Mouse (Mus musculus) liver, embryonic 16.5 days (tissue): ENCODE results near the gene Insc. TPM values are rescaled to one million over a fixed set of nuclear protein-coding genes. Genes with fewer than 3 reads are reported as not detected.

ENCODE experiments used
- ATAC-seq: fragments of 200-750 bp; cut with Nextera tagmentation; 2 replicates; pipeline ENCODE4 v1.8.0; 2017; ENCODE audit warnings: low read depth, mild to moderate bottlenecking, moderate number of reproducible peaks, moderate library complexity
- H3K27ac ChIP-seq: fragments of 300-500 bp; sonication (generic); 2 replicates; pipeline ENCODE4 v1.5.1; 2014; ENCODE audit warnings: mild to moderate bottlenecking, low read length
- H3K27me3 ChIP-seq: fragments of 300-500 bp; sonication (generic); 2 replicates; pipeline ENCODE4 v1.6.1; 2014; ENCODE audit warnings: low read depth, low read length, mixed read lengths; ENCODE audit not compliant: control insufficient read depth, insufficient read depth
- H3K36me3 ChIP-seq: fragments of 300-500 bp; sonication (generic); 2 replicates; pipeline ENCODE4 v1.6.1; 2014; ENCODE audit warnings: mild to moderate bottlenecking; ENCODE audit not compliant: control insufficient read depth, insufficient read depth
- H3K4me1 ChIP-seq: fragments of 300-500 bp; sonication (generic); 2 replicates; pipeline ENCODE4 v1.6.1; 2014; ENCODE audit warnings: low read depth, low read length, mixed read lengths; ENCODE audit not compliant: control insufficient read depth
- H3K4me2 ChIP-seq: fragments of 300-500 bp; sonication (generic); 2 replicates; pipeline ENCODE4 v1.6.1; 2014; ENCODE audit warnings: low read depth, low read length, mixed read lengths
- H3K4me3 ChIP-seq: fragments of 300-500 bp; sonication (generic); 2 replicates; pipeline ENCODE4 v1.5.1; 2014; ENCODE audit warnings: low read depth, mild to moderate bottlenecking, low read length
- H3K9ac ChIP-seq: fragments of 300-500 bp; sonication (generic); 2 replicates; pipeline ENCODE4 v1.6.1; 2014; ENCODE audit warnings: low read depth, low read length
- H3K9me3 ChIP-seq: fragments of 300-500 bp; sonication (generic); replicated peaks from 2 replicates; pipeline ENCODE4 v1.6.1; 2016; ENCODE audit warnings: low read length; ENCODE audit not compliant: control insufficient read depth
- WGBS: fragments of 180-500 bp; shearing (Covaris S2); extraction: QIAGEN DNeasy Blood & Tissue Kit; methylation state at CpG from one replicate; pipeline ENCODE4 v1.1.7; 2014; ENCODE audit not compliant: insufficient replicate concordance; 5-methylcytosine and 5-hydroxymethylcytosine counted together
- polyA plus RNA-seq: library from polyadenylated mRNA; unstranded; fragments of >200 nt; fragmentation: Nextera tagmentation; extraction: Ambion mirVana; gene quantifications from 2 replicates; pipeline ENCODE4 v1.2.1, GENCODE M21; 2015

The Insc gene
- polyA plus RNA-seq, 1 experiment from 2014 or later, result 25.6 TPM

DNA sequence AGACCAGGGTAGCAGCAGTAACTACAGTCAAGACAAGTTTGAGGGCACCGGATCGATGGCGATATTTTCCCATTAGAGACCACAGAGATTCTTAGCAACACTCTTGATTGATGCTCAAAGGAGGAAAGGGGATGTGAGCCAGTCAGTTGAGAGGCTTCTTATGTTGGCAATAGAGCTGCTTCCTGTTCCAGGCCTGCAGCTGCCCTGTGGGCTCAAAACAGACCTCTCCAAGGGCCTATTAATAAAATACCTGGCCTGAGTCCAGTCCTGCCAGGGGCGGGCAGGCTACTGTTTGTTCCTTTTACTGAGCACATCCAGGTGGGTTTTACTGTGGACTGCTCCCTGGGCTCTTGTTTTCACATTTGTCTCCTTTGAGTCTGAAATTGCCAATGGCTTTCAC, 83.9 kb downstream of the Insc start:
- H3K4me2 ChIP-seq, result no peak overlapping the region
- H3K36me3 ChIP-seq, result no peaks in the 10 kb centered on the region
- 68% methylated on average over 4 of the region's 4 CpGs for WGBS
- no peaks in the 10 kb centered on the region for H3K4me1 ChIP-seq
- H3K4me3 ChIP-seq, result no peak overlapping the region
- H3K27me3 ChIP-seq, result no peaks in the 10 kb centered on the region
- no peak overlapping the region for H3K27ac ChIP-seq
- no peak overlapping the region for H3K9ac ChIP-seq
- ATAC-seq, result no peak
- H3K9me3 ChIP-seq, result no peaks in the 10 kb centered on the region

DNA sequence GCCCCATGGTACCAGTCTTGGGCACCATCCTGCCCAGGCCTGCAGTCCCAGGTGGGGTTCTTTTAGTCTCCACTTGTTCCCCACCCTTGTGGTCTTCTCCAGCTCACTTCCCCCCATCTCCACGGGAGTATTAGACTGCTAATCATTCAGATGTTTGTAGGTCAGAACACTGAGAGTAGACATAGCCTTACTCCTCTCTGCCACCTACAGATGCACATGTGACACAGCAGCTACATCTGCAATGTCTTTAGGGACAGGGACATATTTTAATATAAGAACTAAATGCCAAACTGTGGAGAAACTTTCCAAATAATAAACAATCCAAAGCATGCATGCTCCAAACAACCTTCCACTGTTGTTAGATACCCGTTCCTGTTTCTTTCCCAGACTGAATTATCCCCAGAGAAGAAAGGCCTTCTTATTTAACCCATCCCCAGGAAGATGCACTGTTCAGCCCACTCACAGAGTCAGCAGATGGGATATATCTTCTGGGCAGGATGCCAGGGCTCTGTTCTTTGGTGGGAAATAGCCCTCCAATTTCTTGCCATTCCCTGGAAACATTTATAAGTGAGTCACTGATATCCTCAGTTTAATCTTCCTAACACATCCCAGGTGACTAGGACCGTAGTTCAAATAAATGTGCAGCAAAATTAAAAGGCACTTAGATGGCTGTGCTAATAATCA, 88.9 kb downstream of the Insc start:
- no peaks in the 10 kb centered on the region for H3K4me1 ChIP-seq
- ATAC-seq, result no peak
- H3K36me3 ChIP-seq, result no peaks in the 10 kb centered on the region
- no peak overlapping the region for H3K4me3 ChIP-seq
- no peaks in the 10 kb centered on the region for H3K9me3 ChIP-seq
- 41% methylated on average over 3 of the region's 3 CpGs for WGBS
- H3K27ac ChIP-seq, result no peak overlapping the region
- H3K4me2 ChIP-seq, result no peak overlapping the region
- H3K9ac ChIP-seq, result no peak overlapping the region
- no peaks in the 10 kb centered on the region for H3K27me3 ChIP-seq

DNA sequence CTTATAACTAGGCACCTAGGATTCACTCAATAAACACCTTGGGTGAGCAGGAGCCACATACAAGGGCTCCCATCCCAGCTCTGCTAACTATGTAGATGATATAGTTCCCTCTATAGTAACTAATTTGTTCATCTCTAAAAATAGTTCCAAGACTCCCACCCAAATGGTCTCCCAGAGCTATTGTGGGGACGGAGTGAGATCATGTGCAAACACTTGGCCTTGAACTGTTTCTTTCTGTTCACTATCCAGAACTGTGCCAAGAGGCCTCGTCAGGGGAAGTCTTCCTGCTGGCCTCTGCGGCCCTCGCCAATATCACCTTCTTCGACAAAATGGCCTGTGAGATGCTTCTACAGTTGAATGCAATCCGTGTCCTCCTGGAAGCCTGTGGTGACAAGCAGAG, 91.0 kb downstream of the Insc start:
- no peaks in the 10 kb centered on the region for H3K4me1 ChIP-seq
- no peaks in the 10 kb centered on the region for H3K27me3 ChIP-seq
- H3K9ac ChIP-seq, result no peak overlapping the region
- no peak overlapping the region for H3K4me3 ChIP-seq
- WGBS, result 65% methylated on average over 6 of the region's 6 CpGs
- no peaks in the 10 kb centered on the region for H3K9me3 ChIP-seq
- ATAC-seq, result no peak
- no peaks in the 10 kb centered on the region for H3K36me3 ChIP-seq
- H3K27ac ChIP-seq, result no peak overlapping the region
- no peak overlapping the region for H3K4me2 ChIP-seq

DNA sequence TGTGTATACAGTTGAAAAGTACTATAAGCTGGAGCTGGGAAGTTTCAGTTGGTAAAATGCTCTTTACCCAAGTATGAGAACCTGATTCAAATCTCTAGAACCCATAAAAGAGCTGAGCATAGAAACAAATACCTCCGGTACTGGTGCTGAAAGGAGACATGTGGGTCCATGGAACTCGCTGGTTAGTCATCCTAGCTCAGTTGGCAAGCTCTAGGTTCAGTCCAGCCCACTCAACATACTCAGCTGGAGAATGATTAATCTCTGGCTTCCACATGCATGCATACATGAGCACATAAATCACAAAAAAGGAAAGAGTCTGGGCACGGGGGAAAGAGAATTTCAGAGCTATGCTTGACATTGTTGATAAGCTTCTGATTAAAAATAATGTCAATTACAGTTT, 93.8 kb downstream of the Insc start:
- WGBS, result 45% methylated on average over 3 of the region's 3 CpGs
- Histone ChIP-seq H3K36me3 (no peaks in the 10 kb centered on the region), H3K4me1 (no peaks in the 10 kb centered on the region), H3K9ac (no peak overlapping the region), H3K27ac (no peak overlapping the region), H3K4me3 (no peak overlapping the region), H3K4me2 (no peak overlapping the region), H3K9me3 (no peaks in the 10 kb centered on the region), H3K27me3 (no peaks in the 10 kb centered on the region)
- no peak for ATAC-seq

DNA sequence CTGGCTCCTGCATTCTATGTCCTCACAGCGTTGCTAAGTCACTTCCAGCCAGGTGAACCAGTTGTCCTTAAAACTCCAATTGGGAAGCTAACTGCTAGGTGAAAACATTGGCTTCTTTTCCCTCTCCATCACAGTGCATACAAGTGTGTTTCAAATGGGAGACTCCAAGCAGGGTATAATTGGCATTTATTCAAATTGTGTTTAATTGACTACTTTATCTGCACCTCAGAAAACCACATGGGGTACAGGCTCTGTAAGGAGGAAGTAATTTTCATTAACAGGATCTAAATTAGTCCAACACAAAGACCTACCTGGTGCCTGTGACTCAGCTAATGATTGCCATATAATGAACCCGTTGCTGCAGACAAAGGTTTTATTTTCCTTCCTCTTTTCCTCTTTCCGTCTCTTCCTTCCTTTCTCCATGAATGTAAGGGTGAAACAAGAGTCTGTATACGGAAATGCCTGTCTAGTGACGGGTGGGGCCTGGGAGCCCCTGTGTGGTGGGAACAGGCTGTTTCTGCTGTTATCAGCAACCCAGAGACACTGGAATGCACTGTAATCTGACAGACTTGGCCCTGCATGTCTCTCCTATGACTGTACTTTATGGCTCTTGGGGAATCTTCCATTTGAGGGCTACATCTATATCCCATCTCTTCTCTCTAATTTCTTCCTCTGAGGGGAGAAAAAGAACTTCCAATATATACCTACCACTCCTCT, 96.7 kb downstream of the Insc start:
- H3K27ac ChIP-seq, result no peak overlapping the region
- no peak overlapping the region for H3K4me2 ChIP-seq
- 21% methylated on average over 5 of the region's 5 CpGs for WGBS
- no peaks in the 10 kb centered on the region for H3K36me3 ChIP-seq
- no peak overlapping the region for H3K4me3 ChIP-seq
- no peaks in the 10 kb centered on the region for H3K27me3 ChIP-seq
- H3K4me1 ChIP-seq, result no peaks in the 10 kb centered on the region
- no peak overlapping the region for H3K9ac ChIP-seq
- ATAC-seq, result no peak
- H3K9me3 ChIP-seq, result no peaks in the 10 kb centered on the region

DNA sequence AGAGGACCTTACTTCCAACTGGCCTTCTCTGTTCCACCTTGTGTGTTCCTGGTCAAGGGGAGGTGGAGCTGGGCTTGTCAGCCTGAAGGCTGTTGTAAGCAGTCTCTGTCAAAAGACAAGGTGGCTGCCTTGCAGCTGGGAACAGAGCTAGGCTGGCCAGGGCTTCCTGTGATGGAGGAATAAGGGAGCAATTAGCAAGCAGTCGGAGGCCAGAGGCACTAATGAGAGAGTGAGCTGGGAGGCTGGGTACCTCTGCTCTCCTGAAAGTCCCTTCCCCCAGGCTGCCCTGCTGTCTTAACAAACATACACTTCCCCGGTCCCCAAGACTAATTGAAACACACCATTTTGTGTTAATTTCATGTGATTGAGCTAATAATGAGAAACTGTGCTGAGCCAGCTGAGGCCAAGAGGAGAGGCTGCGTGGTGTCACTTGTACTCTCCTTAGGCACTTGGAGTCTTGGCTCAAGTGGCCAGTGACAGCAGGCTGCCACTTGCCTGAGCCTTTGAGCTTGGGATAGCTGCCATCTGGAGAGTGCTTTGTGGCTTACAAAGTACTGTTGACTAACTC, 99.2 kb downstream of the Insc start:
- WGBS, result 45% methylated on average over 3 of the region's 3 CpGs
- Histone ChIP-seq H3K36me3 (no peaks in the 10 kb centered on the region), H3K9ac (no peak overlapping the region), H3K4me2 (no peak overlapping the region), H3K27ac (no peak overlapping the region), H3K27me3 (no peaks in the 10 kb centered on the region), H3K4me1 (no peaks in the 10 kb centered on the region), H3K4me3 (no peak overlapping the region), H3K9me3 (no peaks in the 10 kb centered on the region)
- ATAC-seq, result no peak

DNA sequence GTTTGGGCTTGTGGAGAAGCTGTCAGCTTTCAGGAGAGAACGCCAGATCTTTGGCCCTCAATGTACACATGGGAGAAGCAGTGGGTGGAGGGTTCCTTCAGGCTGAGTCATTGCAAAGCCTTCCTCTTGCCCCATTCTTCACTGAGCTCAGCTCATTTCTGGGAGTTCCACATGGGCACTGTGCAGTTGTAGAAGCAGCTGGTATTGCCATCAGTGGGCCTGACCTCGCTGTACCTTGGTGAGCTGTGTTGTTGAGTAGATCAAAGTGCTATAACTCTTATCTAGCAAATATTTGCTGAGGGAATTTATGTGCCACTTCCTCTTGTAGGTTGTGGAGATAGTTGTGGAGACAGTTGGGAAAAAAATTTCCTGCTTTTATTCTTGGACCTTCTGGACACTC, 103.7 kb downstream of the Insc start:
- ATAC-seq, result no peak
- Histone ChIP-seq H3K9me3 (no peaks in the 10 kb centered on the region), H3K4me2 (no peak overlapping the region), H3K4me3 (no peak overlapping the region), H3K9ac (no peak overlapping the region), H3K4me1 (no peaks in the 10 kb centered on the region), H3K27ac (no peak overlapping the region), H3K27me3 (no peaks in the 10 kb centered on the region), H3K36me3 (no peaks in the 10 kb centered on the region)
- 36% methylated on average over 2 of the region's 2 CpGs for WGBS

DNA sequence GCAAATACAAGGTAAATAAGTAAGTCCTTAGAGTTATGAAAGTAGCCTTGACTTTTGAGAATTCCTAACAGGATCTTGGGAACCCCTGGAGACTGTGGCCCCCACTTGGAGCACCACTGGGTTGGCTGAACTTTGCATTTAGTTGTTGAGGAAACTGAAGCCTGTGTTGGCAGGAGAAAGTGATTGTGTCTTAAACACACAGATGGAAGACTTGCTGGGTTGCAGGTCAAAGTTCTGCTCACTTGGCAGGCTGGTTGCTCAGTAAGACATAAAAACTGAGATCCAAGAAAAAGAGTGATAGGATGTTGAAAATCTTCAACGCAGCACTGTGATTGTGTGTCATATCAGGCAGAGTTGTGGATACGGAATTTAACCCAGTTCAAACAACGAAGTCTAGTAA, 108.9 kb downstream of the Insc start:
- Histone ChIP-seq H3K4me3 (no peak overlapping the region), H3K4me1 (no peaks in the 10 kb centered on the region), H3K9me3 (no peaks in the 10 kb centered on the region), H3K27me3 (no peaks in the 10 kb centered on the region), H3K4me2 (no peak overlapping the region), H3K9ac (no peak overlapping the region), H3K36me3 (no peaks in the 10 kb centered on the region), H3K27ac (no peak overlapping the region)
- WGBS, result 68% methylated on average over 3 of the region's 3 CpGs
- ATAC-seq, result no peak

DNA sequence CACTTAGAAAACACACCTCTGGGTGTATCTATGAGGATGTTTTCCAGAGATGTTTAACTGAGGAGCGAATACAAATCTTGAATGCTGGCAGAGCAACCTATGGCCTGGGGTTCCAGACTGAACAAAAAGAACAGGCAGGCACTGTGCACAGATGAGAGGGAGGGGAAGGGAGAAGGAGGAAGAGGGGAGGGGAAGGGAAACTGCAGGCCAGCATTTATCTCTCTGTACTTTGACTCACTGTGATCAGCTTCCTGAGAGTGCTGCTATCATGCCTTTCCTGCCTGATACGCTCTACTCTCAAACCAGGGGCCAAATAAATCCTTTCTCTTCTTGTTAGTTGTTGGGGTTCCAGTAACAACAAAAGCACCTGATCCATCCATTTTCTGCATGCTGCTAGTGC, 110.7 kb downstream of the Insc start:
- H3K4me2 ChIP-seq, result no peak overlapping the region
- no peak overlapping the region for H3K4me3 ChIP-seq
- no peaks in the 10 kb centered on the region for H3K9me3 ChIP-seq
- H3K27ac ChIP-seq, result no peak overlapping the region
- ATAC-seq, result no peak
- no peaks in the 10 kb centered on the region for H3K27me3 ChIP-seq
- no peaks in the 10 kb centered on the region for H3K4me1 ChIP-seq
- H3K36me3 ChIP-seq, result no peaks in the 10 kb centered on the region
- WGBS, result 23% methylated on average over 2 of the region's 2 CpGs
- H3K9ac ChIP-seq, result no peak overlapping the region
